Mouse (Mus musculus) E14TG2a.4 (cell line): ENCODE data around the gene Zglp1.

Experiments used
- CTCF ChIP-seq: conservative IDR thresholded peaks from 2 replicates; pipeline ENCODE4 v1.5.1; 2014; ENCODE audit warnings: low read length
- NANOG ChIP-seq: IDR thresholded peaks from 2 replicates; pipeline ENCODE4 v1.6.1; 2014; ENCODE audit warnings: borderline replicate concordance, low read length, mixed read lengths
- POU5F1 ChIP-seq: IDR thresholded peaks from 2 replicates; pipeline ENCODE4 v1.6.1; 2014; ENCODE audit warnings: low read length, borderline replicate concordance

GRCm38 (mm10) chr9:21114190-21114589, 47.3 kb upstream of the Zglp1 start:
- TF ChIP-seq CTCF (no peak), NANOG (no peak), POU5F1 (no peak)
